Mouse (Mus musculus): ENCODE results near the gene Desi2. TPM values are rescaled to one million over a fixed set of nuclear protein-coding genes. Genes with fewer than 3 reads are reported as not detected.
"Not testable (repeated sequence)": the region's sequence is repeated elsewhere in the genome, so short reads cannot be mapped to it uniquely, and the experiment has no call there.

Gene Desi2
- polyA plus RNA-seq, 1 experiment, result 5.3 TPM

DNA sequence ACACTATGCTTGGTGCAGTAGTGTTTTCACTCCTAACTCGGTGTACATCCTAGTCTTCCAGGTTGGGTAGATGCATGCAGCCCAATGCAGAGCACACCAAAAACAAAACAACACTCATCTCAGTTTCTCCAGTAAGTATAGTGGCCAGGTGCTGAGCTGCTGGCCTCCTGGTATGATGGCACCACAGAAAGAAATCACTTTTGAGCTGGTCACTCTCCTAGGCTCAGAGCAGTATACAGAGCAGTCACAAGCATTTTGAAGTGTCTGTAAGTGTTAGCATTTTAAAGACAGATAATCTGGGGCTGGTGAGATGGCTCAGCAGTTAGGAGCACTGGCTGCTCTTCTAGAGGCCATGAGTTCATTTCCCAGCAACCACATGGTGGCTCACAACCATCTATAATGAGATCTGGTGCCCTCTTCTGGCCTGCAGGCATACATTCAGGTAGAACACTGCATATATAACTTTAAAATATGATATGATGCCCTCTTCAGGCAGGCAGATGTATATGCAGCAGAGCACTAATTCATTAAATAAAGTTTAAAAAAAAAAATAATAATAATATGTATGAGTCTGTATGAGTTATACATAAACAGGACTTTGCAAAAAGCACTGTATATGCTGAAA lies 54.8 kb downstream of the Desi2 start:
- WGBS, result 95% methylated on average over 1 of the region's 1 CpGs
- Histone ChIP-seq H3K4me3 (replicated peaks; ENCODE audit: control insufficient read depth, low read depth, low read length) (no peak overlapping the region), H3K4me1 (ENCODE audit: control insufficient read depth, insufficient read depth, low read length) (no peaks in the 10 kb centered on the region), H3K27ac (ENCODE audit: control insufficient read depth, insufficient read depth, low read depth, low read length, poor library complexity) (no peak overlapping the region)
- TF ChIP-seq POLR2A (IDR thresholded peaks at IDR 0.05; ENCODE audit: borderline replicate concordance, control insufficient read depth, low read depth, low read length) (no peak), CTCF (IDR thresholded peaks at IDR 0.05; ENCODE audit: control insufficient read depth, insufficient read depth, low read length) (peak; percentile 21; the same call in 1 of the 2 replicates)

DNA sequence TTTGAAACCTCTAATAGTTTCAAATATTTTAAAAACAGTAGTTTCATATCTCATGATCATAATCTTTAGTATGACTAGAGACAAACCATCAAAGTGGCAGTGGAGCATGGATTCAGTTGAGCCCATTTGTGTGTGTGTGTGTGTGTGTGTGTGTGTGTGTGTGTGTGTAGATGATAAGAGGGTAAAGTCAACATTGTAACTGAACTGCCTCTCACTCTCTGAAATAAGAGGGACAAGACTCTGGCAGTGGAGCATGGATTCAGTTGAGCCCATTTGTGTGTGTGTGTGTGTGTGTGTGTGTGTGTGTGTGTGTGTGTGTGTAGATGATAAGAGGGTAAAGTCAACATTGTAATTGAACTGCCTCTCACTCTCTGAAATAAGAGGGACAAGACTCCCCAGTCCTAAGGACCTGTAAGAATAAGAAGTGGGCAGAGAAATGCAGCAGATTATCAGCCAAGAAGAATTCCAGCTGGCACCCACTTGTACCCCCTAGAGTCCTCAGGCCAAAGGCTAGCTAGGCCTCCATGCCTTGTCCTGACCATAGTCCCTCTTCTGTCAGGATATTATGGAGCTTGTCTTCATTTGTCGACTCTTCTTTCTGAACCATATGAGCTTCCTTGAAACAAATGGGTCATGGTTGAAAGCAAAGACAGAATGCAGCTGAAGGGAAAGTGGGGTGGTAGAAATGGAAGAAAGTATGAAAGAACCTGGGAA lies 61.0 kb downstream of the Desi2 start:
- Histone ChIP-seq H3K4me3 (replicated peaks; ENCODE audit: control insufficient read depth, low read depth, low read length) (no peak overlapping the region), H3K27ac (ENCODE audit: control insufficient read depth, insufficient read depth, low read depth, low read length, poor library complexity) (no peak overlapping the region), H3K4me1 (ENCODE audit: control insufficient read depth, insufficient read depth, low read length) (no peaks in the 10 kb centered on the region)
- TF ChIP-seq CTCF (IDR thresholded peaks at IDR 0.05; ENCODE audit: control insufficient read depth, insufficient read depth, low read length) (no peak), POLR2A (IDR thresholded peaks at IDR 0.05; ENCODE audit: borderline replicate concordance, control insufficient read depth, low read depth, low read length) (no peak)
- WGBS, result 86% methylated on average over 1 of the region's 1 CpGs

DNA sequence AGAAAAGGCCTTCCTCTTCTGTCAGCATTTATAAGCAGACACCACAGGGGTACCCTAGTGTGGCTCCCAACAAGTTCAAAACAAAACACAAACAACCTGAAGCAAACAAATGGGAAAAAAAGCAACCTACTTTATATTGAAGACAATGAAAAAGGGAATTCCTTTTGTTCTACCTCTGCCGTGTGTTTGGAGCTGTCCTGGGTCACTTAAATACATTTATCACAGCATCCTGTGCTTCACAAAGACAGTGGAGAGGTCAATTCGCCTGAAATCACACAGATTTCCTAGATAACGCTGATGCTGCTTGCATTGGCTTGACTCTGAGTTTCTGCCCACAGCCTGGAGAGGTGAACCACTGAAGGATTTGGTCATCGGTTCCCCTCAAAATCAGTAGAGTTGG lies 67.4 kb downstream of the Desi2 start:
- H3K4me3 ChIP-seq (replicated peaks; ENCODE audit: control insufficient read depth, low read depth, low read length), result no peak overlapping the region
- no peak overlapping the region for H3K27ac ChIP-seq (ENCODE audit: control insufficient read depth, insufficient read depth, low read depth, low read length, poor library complexity)
- no peak for TF ChIP-seq POLR2A (IDR thresholded peaks at IDR 0.05; ENCODE audit: borderline replicate concordance, control insufficient read depth, low read depth, low read length)
- TF ChIP-seq CTCF (IDR thresholded peaks at IDR 0.05; ENCODE audit: control insufficient read depth, insufficient read depth, low read length), result no peak
- H3K4me1 ChIP-seq (ENCODE audit: control insufficient read depth, insufficient read depth, low read length), result no peaks in the 10 kb centered on the region
- 83% methylated on average over 4 of the region's 4 CpGs for WGBS

DNA sequence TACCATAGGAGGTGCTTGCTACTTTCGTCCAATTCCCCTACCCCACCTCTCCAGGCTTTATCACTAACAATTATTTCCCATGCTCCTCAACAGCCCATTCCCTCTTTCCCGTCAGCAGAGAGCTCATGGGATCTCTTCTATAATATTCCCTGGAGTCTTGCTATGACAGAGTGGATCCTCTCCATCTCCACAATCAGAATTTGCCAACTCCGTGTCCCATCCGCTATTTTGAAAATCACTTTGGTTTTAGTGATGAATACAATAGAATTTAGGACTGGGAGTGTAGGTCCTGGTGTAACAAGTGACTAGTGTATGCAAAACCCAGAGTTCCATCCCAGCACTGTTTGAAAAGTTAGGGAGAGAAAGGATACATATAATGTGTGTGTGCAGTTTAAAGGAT lies 69.1 kb downstream of the Desi2 start:
- Histone ChIP-seq H3K4me1 (ENCODE audit: control insufficient read depth, insufficient read depth, low read length) (no peaks in the 10 kb centered on the region), H3K4me3 (replicated peaks; ENCODE audit: control insufficient read depth, low read depth, low read length) (no peak overlapping the region), H3K27ac (ENCODE audit: control insufficient read depth, insufficient read depth, low read depth, low read length, poor library complexity) (no peak overlapping the region)
- TF ChIP-seq CTCF (IDR thresholded peaks at IDR 0.05; ENCODE audit: control insufficient read depth, insufficient read depth, low read length) (no peak), POLR2A (IDR thresholded peaks at IDR 0.05; ENCODE audit: borderline replicate concordance, control insufficient read depth, low read depth, low read length) (no peak)
- 86% methylated on average over 4 of the region's 4 CpGs for WGBS

DNA sequence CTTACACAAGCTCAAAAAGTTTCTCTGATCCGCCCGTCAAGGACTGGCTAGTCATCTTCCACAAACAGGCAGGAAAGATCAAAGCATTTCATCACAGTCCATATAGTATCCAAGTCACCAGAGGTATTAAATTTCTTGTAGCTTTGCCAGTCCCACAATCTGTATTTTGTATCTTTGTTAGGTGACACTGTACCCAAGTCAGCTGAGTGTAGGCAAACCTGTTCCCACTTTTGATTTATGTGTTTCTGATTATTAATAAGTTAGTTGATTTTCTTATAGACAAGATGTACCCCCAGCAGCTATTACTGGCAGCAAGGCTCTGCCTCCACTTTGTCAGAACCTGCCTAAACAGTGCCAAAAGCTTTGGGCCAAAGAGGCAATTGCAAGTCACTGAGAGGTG lies 71.6 kb downstream of the Desi2 start:
- Histone ChIP-seq H3K4me1 (ENCODE audit: control insufficient read depth, insufficient read depth, low read length) (no peaks in the 10 kb centered on the region), H3K4me3 (replicated peaks; ENCODE audit: control insufficient read depth, low read depth, low read length) (no peak overlapping the region)
- 84% methylated on average over 2 of the region's 2 CpGs for WGBS

DNA sequence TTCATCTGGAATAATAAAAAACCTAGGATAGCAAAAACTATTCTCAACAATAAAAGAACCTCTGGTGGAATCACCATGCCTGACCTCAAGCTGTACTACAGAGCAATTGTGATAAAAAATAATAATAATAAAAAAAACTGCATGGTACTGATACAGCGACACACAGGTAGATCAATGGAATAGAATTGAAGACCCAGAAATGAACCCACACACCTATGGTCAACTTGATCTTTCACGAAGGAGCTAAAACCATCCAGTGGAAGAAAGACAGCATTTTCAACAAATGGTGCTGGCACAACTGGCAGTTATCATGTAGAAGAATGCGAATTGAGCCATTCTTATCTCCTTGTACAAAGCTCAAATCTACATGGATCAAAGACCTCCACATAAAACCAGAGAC lies 78.2 kb downstream of the Desi2 start:
- WGBS, result 81% methylated on average over 3 of the region's 3 CpGs
- H3K4me3 ChIP-seq (replicated peaks; ENCODE audit: control insufficient read depth, low read depth, low read length); H3K4me1 ChIP-seq (ENCODE audit: control insufficient read depth, insufficient read depth, low read length); H3K27ac ChIP-seq (ENCODE audit: control insufficient read depth, insufficient read depth, low read depth, low read length, poor library complexity): not testable (repeated sequence)

More for the DNA sequence above, 71.6 kb downstream of the Desi2 start:
- no peak overlapping the region for H3K27ac ChIP-seq (ENCODE audit: control insufficient read depth, insufficient read depth, low read depth, low read length, poor library complexity)
- TF ChIP-seq CTCF (IDR thresholded peaks at IDR 0.05; ENCODE audit: control insufficient read depth, insufficient read depth, low read length) (no peak), POLR2A (IDR thresholded peaks at IDR 0.05; ENCODE audit: borderline replicate concordance, control insufficient read depth, low read depth, low read length) (no peak)

DNA sequence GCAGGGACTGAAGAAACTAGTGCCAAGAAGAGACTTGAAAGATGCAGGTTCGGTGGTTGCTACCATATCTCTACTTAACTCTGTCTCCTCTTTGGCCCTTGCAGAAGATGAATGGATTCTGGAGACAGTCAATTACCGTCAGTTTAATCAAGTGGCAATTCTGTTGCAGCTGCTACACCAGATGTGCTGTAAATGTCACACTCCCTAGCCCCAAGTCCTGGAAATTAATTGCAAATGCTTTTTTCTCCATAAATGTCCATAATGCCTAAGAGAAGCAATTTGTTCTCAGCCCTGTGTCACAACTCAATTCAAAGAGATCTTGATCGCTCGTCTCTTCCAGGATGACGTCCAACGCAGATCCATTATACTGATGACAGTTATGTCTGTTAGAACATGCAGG lies 83.4 kb downstream of the Desi2 start:
- no peak for TF ChIP-seq POLR2A (IDR thresholded peaks at IDR 0.05; ENCODE audit: borderline replicate concordance, control insufficient read depth, low read depth, low read length)
- TF ChIP-seq CTCF (IDR thresholded peaks at IDR 0.05; ENCODE audit: control insufficient read depth, insufficient read depth, low read length), result no peak
- Histone ChIP-seq H3K4me3 (replicated peaks; ENCODE audit: control insufficient read depth, low read depth, low read length) (no peak overlapping the region), H3K4me1 (ENCODE audit: control insufficient read depth, insufficient read depth, low read length) (no peaks in the 10 kb centered on the region), H3K27ac (ENCODE audit: control insufficient read depth, insufficient read depth, low read depth, low read length, poor library complexity) (no peak overlapping the region)
- 85% methylated on average over 6 of the region's 6 CpGs for WGBS

DNA sequence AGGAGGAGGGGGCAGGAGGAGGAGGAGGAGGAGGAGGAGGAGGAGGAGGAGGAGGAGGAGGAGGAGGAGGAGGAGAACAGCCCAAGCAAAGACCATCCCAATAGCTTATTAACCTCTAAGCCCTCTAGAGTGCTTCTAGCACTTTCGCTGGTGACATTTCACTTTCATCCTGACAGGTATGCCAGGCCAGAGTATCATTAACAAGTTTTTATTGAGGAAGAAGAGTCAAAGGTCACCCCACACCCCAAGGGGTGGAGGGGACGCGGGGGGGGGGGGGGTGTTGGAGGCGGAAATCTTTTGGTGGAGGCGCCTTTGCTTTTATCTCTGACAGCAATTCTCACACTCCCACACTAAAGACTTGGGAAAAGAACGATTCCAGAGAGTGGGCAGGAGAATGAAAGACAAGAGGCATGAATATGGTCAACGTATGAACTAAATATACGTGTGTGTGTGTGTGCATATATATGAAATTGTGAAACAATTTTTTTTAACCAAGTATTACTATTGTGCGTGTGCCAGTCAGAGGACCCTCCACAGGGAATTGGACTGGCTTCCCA lies 88.0 kb downstream of the Desi2 start:
- TF ChIP-seq POLR2A (IDR thresholded peaks at IDR 0.05; ENCODE audit: borderline replicate concordance, control insufficient read depth, low read depth, low read length), result no peak
- no peak for TF ChIP-seq CTCF (IDR thresholded peaks at IDR 0.05; ENCODE audit: control insufficient read depth, insufficient read depth, low read length)
- H3K4me3 ChIP-seq (replicated peaks; ENCODE audit: control insufficient read depth, low read depth, low read length), result no peak overlapping the region
- no peak overlapping the region for H3K27ac ChIP-seq (ENCODE audit: control insufficient read depth, insufficient read depth, low read depth, low read length, poor library complexity)
- no peaks in the 10 kb centered on the region for H3K4me1 ChIP-seq (ENCODE audit: control insufficient read depth, insufficient read depth, low read length)
- 68% methylated on average over 9 of the region's 9 CpGs for WGBS

Data from bone marrow, adult 2 months (tissue).